Mouse (Mus musculus): ENCODE results near the gene Ctrb1.
"Not testable (repeated sequence)": the region's sequence is repeated elsewhere in the genome, so short reads cannot be mapped to it uniquely, and the experiment has no call there.

Ctrb1 gene

DNA sequence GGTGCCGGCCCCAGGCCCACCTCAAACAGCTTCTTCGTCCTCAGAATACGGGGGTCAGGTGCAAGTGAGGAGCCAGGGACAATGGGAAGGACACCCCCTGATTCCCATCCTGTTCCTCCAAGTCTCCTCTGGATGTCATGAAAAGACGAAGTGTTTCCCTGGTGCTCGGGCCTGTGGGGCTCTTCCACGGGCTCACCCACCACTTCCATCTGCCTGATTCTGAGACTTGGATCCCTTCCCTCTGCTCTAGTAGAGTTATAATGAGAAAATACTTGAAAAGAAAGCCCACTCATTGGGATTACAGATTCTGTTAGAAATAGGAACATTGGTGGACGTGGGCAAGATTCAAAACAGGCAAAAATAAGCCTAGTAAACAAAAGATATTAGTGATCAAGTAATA lies 12.0 kb downstream of the Ctrb1 start:
- no peak for DNase-seq

DNA sequence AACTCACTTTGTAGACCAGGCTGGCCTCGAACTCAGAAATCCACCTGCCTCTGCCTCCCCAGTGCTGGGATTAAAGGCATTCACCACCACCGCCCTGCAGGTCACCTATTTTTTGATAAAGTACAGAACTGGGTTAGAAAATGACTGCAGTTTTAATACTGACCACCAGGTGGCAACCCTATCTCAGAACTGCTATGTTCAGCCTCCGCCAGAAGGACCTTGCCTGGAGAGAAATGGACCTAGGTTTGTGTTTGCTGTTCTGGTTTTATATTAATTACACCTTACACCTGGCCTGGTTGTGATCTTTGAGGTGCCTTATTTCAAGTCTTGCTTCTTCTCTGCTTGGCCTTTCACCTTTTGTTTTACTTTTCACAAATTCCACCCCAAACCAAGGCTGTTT lies 12.7 kb downstream of the Ctrb1 start:
- peak; percentile 47 for DNase-seq

DNA sequence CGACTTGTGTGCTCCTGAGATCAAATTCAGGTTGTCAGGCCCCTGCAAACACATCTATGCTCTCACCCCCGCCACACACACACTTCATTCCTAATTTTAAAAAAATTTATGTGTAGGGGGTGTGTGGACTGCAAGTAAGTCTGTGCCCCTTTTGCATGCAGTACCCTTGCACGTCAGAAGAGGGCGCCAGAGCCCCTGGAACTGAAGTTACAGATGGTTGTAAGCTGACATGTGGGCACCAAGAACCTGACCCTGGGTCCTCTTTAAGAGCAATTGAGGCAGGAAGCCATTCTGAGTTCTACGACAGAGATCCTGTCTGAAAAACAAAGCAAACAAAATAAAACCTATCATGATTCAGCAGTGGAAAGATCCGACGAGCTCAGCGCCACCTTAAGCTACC lies 14.6 kb downstream of the Ctrb1 start:
- no peak for DNase-seq

DNA sequence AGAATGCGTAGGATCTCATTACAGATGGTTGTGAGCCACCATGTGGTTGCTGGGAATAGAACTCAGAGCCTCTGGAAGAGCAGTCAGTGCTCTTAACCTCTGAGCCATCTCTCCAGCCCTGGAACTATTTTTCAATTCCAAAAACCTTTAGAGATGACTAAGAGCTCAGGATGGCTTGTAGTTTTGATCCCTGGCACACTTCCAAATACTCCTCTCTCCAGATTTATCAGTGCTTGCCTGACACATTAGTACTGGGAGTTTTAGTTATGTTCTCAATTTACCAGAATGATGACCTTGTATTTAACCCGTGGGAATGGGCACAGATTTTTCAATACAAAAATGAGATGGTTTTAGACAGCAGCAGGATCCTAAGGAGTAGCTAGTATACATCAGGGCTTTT lies 24.1 kb downstream of the Ctrb1 start:
- no peak for DNase-seq

DNA sequence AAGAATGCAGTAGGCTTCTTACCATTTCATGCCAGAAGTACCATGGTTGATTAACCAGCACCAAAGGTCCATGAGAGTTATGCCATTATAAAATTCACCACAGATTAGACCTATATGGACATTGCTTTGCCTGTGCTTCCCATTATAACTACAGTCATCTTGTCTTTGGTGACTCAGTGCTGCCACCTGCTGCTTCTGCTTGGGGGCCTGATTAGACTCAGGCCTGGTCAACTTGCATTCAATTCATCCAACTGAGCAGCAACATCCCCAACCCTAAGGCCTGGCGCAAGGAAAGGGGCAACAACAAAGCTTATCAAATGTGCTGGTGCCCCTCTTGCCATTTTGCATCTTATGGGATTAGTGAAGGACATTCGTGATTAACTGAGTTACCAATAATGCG lies 28.3 kb downstream of the Ctrb1 start:
- DNase-seq, result peak; percentile 74

DNA sequence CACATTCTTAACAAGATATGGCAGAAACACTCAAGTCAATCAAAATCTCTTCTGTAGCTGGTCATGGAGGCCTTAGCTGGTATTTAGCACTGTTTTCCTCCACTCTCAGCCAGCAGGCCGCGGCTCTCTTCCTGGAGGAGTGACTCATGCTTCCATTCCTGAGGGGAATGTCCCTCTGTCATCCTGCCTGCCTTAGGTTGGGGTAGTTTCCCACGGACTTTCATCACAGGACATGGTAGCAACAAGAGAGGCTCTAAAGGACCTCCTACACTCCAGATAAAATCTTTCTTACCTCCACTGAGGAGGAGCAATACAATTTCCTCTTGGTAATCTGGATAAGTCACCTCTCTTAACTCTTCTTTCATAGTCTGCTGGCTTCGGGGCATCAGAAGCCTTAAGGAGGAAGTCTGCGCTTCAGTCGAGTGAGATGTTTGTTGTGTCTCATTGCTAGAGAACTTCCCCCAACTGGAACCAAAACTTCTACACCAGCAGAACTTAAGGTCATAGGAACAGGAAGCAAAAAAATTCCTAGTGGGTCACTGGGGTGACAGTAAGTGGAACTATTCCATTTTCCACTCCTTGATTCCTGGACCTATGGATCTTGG lies 31.9 kb downstream of the Ctrb1 start:
- DNase-seq, result no peak

DNA sequence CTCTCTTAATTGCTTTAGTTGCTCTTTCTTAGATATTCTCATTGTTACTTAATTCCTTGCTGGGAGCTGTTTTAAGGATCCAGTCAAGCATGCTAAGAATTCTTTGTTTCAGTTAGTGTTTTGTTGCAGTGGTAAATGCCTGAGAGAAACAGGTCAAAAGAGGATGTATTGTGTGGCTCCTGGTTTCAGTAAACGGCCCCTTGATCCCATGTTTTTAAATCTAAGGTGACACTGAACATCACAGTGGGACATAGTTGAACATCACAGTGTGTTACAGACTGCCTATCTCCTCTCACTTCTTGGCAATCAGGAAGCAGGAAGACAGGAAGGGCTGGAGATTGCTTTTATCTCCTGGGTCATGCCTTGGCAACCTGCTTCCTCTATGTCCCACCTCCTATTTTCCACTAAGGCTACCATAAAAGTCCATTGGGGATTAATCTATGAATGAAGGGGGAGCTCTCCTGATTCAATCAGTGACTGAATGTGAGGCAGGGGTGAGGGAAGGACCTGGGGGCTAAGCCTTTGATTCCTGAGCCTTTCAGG lies 33.4 kb downstream of the Ctrb1 start:
- DNase-seq, result no peak

DNA sequence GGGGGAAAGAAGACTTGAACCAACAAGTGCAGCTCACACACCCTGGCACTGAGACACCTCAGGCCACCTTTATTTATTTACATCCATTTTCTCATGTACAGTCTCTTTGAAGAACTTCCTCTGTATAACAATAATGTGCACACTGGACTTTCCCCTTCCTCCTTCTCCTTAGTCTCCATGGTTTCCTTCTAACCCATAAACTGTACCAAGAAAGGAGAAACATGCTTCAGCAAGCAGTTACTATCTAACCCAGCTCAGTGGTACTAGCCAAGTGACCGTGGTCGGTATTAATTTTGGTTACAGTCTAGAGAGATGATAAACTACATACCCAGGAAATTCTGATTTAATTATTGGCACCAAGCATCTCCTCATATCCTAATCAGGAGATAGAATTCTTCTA lies 37.3 kb downstream of the Ctrb1 start:
- DNase-seq, result no peak

DNA sequence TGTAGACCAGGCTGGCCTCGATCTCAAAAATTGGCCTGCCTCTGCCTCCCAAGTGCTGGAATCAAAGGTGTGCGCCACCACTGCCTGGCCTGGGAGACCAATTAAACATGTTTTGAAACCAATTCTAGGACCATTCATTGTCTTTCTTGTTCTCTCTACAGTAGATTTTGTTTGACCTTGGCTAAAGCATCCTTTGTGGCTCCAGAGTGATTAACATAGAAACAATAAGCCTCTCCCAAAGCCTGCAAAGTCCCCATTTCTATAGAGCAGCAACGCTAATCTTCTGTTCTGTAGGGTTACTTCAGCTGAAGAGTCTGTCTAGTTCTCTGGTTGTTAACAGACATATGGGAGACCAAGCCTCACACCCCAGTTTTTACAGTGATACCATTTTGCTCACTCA lies 40.2 kb downstream of the Ctrb1 start:
- no peak for DNase-seq

DNA sequence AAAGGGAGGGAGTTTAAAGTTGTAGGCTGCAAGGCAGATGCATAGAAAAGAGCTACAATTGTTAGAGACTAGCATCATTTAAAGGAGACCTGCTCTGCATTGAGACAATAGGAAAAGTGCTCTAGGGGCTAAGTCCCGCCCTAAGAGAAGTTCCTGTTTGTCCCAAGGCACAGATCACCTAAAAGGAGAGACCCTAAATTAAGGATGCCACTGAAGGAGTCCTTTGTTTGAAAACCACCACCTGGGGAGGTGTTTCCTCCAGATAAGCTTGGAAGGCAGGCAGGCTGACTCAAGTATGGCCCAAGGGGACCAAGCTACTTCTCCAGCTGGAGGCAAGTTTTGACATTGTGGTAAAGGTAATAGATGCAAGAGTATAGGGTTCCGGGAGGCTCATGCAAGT lies 42.0 kb downstream of the Ctrb1 start:
- DNase-seq, result no peak

DNA sequence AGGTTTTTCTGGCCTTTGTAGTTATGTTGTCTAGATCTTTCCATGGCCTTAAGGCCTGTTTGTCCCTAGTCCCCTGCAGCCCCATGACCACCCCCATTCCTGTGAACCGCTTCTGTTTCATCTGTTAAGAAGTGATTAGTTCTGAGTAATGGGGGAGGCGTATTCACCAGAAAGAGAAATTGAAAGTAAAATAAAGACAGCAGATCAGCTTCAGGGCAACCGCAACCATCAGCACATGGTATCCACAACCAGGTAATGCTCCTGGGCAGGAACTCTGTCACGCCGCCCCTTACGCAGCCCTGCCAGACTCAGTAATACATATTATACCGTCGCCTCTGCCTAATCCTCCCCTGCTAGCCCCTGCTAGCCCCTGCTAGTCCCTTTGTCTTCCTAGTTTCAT lies 45.1 kb downstream of the Ctrb1 start:
- no peak for DNase-seq

DNA sequence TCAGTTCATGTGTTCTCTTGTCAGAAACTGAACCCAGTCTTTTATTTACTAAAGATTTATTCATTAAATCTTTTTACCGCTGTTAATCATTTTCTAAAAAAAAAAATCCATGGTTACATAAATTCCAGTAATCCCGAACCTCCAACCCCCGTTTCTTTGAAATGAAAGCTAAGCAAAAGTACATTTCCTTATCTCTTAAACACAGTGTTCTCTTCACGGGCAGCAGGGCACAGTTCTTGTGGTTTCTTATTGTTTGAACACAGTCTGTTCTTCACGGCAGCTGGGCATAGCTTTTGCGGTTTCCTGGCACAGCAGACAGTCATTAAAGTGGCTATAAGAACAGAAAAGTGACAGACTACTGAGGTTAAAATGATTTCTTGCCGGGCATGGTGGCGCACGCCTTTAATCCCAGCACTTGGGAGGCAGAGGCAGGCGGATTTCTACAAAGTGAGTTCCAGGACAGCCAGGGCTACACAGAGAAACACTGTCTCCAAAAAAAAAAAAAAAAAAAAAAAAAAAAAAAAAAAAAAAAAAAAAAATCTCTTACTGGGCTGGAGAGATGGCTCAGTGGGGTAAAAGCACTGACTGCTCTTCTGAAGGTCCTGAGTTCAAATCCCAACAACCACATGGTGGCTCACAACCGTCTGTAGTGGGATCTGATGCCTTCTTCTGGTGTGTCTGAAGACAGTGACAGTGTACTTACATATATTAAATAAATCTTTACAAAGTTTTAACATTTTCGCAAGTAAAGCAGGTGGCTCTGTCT lies 46.3 kb downstream of the Ctrb1 start:
- DNase-seq, result not testable (repeated sequence)

DNA sequence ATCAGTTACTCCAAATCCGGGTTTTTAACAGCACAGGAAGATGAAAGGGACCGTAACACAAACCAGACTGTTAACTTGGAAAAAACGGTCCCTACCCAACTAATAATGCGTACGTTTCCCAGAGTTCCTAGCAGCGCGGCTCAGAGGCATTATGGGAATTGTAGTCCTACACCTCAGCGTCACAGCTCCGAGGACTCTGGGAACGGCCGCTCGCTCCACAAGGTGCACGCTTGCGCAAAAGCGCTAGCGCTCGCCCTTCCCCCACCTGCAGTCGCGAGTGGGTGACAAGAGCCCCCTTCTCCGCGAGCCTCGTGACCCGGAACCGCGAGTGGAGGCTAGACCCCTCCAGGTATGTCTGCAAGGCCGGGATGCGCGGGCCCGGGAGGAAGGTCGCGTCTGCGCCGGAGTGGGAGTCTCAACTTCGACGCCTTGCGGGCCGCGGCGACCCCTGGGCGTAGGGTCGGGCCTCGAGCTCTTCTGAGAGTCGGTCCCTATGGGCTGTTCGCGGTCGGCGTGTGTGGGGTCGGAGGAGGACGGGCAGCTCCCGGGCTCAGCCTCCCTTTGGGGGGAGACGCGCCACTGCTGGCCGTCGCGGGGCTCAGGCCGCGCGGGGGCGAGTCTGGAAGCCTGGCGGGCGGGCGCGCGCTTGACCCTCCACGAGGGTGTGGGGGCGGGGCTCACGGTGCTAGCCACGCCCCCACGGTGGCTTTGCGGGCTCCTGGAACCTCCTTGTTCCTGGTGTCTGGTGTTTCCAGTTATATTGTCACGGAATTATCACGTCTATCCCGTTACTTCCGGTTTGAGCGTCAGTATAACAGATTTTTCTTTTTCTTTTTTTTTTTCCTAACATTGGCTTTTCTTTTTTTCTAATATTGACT lies 47.3 kb downstream of the Ctrb1 start, which contains the start of gene Zfp1:
TSS of gene Zfp1 (plus strand) at position 138 of the 878 bp plus-strand sequence.
- DNase-seq, result peak; percentile 97

DNA sequence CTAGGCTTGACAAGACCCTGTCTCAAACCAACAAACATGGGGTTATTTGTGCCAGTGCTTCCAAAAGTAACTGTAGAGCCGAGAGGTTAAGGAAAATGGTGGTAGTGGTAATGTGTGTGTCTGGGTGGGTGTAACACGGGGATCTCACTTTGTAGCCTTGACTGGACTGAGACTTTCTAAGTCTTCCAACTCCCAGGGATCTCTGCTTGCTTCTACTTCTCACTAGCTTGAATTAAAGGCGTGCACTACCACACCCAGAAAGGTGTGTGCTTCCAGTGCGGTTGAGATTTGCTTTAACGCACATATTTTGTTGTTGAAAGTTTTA lies 47.9 kb downstream of the Ctrb1 start:
- no peak for DNase-seq

DNA sequence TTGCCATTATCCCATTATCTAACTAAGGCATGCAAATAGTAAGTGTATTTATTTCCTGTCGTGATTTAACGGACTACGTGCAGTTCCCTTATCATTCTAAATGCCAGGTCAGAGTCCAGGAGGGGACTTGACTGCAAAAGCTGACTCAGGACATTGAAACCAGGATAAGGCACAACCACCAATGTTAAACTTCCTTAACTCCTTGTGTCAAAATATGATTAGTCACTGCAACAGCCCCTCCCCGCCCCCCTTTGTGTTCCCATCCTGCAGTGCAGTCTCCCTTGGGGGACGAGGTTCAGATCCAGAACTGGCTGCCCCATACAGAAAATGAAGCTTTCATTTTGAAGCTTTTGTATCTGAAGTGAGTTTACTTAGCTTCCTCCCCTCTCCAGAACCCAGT lies 48.3 kb downstream of the Ctrb1 start:
- no peak for DNase-seq

DNA sequence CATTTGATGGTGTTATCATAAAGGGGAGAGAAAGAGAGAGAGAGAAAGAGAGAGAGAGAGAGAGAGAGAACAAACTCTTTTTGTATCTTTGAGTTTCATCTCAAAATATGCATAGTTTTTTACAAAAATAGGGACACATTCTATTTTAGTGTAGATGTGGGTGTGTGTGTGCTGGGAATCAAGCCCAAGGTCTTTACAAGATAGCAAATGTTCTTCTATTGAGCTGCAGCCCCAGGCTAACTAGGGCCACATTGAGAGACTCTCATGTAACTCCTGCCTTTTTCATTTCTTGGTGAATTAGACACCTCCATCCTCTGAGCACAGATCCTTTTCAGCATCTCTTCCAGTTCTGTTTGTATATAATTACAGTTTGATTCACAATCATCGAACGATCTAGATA lies 49.7 kb downstream of the Ctrb1 start:
- DNase-seq, result no peak

DNA sequence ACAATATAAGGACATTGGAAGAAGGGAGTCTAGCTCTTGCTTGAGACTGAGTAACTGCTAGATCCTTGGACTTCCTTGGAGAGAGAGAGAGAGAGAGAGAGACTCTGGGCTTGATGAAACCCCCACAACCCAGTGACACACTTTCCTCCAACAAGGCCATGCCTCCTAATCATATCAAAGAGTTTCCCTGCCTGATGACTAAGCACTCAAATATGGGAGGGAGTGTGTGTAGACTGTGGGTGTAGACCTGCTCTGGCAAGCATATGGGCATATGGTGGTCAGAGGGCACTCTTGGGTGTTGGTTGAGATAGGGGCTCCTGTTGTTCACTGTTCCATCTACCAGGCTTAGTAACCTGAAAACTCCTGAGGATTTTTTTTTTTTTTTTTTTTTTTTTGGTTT lies 52.7 kb downstream of the Ctrb1 start:
- no peak for DNase-seq

All from right cerebral cortex, postnatal 14 days (tissue).